Mouse (Mus musculus): ENCODE results near the gene Tspan3. TPM values are rescaled to one million over a fixed set of nuclear protein-coding genes. Genes with fewer than 3 reads are reported as not detected.

The Tspan3 gene
- 10 to 100 TPM; 45.4 to 48.2 (median 47.7) TPM for polyA plus RNA-seq (2017; shearing (Covaris generic))

DNA sequence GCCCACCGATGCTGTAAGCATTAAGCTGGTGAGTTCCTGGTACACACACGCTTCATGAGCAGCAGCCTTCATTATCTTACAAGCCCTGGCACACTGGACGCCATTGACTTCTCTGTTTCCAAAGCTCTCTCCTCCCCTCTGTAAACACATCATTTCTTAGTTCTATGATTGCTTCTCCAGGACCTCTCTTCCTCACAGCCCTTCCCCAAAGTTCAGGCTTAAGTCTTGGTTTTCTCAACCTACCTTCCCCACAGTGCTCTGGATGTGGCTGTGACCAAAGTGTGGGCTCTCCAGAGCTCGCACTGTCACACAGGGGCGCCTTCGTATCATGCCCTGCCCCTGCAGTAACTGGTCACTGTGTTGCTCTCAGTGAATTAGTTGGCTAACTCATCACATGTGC lies at the start of gene Tspan3:
Tspan3 (minus strand) TSS at position 101 of the 400 bp plus-strand sequence.
- no peak for ATAC-seq

DNA sequence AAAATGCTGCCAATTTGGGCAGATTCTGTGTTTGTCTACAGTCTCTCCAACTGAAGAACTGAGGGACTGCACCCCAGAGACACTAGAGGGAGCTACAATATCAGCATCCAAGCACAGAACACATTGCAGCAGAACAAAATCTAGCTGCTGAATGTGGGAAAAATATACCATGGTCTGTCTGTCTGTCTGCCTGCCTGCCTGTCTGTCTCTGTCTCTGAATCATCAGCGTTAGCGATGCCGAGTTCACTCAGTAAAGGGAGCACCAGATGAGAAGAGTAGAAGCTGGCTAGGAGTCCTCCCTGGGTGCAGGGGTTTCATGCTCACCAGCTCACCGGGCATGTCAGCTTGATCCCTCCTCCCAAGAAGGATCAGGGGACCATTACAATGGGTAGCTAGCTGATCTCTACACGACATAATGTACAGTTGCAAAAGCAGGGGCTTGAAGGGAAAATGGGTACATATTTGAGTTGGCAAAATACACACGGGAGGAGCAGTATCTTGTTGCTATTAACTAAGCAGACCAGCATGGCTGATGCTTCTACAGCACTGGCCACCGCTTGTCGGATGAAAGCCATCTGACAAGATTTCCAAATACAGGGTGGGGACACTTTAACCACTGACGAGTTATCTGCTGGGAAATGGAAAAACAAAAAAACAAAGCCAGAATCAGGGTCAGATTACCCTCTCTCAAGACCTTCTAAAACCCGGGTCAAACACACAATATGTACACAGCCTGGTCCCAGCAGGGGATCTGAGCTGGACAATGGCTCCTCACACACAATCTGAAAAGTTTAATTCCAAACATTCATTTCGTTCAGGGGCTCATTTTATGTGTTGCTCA lies 48.4 kb upstream of the Tspan3 start:
- ATAC-seq: peak; percentile 65

DNA sequence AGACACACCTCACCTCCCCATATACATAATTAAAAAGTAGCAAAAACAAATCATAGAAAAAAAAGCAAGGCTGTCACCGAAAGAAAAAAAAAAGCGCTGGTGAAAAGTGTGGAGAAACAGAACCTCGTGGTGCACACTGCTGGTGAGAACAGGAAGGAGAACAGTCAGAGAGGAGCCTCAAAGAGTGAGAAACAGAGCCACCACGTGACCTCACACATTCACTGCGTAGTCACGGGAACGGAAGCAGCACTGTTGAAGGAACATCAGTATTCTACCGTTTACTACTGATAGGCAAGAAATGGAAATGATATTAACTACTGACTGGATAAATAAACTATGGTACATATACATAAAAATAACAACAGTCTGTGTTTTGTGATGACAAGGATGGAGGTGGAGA lies 43.5 kb upstream of the Tspan3 start:
- ATAC-seq: no peak

DNA sequence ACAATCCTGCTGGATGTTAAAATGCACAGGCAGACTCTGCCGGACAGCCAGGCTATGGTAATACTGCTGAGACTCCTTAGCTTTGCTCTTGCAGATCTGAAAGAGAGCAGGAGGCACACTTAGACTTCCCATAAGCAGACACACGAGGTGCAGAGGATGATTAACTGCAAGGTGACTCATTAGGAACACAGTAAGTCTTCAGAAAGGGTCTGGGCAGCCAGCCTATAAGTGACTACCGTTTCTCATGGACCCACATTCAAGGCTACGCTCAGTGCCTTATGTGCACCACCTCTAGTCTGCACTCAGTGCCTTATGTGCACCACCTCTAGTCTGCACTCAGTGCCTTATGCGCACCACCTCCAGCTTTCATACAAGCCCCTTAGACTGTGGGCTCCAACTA lies 42.2 kb upstream of the Tspan3 start:
- ATAC-seq: no peak

DNA sequence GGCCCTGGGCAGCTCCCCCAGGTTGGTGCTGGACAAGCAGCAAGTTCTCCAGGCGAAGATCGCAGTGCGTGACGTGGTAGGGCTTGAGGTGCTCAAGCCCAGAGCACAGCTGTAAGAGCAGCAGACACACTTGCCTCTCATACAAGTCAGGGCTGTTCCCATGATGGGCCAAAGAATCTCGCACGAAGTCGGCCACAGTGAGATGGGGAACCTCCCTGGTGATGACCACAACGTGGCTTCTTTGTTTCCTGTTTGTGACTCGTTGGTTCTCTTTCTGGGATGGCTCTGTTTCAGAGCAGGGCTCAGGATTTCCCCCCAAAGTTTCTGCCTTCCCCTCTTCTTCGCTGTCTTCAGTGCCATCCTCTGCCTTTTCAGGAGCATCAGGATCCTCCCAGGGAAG lies 41.8 kb upstream of the Tspan3 start:
- ATAC-seq: no peak

DNA sequence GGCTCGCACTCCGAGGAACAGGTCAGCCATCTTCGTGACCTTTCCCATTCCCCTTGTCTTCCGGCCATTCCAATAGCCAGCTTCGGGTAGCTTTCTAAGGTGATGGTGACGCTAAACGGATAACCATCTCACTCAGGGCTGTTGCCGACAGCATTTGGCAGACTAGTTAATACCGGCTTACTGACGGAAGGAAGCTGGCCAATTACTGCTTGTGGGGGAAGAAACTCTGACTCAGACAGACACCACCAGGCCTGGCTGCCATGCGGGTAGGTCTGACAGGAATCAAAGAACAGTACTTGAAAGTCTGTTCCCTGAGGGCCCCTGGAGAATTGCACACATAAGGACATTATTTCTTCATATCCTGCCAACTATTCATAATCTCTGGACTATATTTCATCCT lies 40.1 kb upstream of the Tspan3 start:
- ATAC-seq: no peak

DNA sequence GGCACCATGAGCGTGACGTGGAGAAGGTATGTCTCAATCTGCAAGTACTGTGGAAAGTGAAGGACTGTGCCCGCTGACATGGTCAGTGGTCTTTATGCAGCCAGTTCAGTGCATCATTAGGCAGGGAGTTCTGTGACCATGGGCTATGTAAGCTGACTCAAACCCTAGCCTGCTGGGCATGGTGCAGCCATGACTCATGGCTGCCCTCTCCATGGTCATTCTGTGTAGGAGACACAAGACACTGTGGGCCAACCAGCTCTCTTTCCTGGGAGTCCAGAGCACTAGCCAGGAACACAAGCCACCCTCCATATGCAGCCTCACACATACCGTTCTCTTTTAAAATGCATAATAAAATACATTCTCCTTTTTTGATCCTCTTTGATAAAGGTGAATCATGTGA lies 39.0 kb upstream of the Tspan3 start:
- no peak for ATAC-seq

DNA sequence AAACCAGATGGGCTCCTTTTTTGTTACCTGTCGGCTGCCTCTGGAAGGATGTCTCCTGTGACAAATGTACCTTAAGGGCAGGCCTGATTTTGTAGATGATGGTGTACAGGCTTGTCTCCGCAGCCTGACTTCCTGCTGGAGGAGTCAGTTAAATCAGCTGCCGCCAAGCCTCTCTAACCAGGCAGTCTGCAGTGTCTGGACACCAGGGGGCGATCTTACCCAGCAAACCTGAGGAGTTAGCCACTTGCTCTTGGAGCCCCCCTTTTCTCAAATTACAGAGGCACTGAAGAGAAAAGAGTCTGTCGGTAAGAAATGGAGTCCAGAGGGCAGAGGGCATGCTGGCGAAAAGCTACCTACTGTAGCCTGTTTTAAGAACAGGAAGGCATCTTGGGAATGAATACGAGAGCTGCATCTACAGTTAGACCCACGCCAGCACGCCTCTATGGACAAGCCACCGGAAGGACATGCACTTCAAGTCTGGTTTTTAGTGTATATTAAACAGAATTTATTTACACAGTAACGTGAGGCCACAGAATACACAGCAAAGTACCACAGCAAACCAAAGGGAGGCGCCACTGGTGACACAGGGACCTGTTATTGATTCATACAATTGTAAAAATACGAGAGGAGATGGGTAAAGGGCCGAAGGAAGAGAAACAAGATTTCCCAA lies 35.5 kb upstream of the Tspan3 start:
- ATAC-seq: peak; percentile 73

DNA sequence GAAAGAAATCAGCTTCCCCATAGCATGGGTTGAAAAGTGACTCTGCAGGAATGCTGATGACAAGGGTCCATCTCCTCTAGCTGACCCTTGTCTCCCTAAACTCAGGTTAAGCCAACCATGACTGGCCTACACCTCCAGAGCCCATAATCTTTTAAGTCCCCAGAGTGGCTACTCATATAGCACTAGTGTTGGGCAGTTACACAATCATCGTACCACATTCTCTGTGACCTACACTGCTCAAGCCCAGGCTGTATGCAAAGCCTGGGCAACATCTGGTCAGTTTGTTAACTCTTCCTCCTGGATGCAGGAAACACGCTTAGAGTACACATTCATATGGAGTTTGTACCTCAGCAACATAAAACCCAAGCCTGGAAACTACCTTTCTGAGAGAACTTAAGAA lies 34.9 kb upstream of the Tspan3 start:
- ATAC-seq: no peak

DNA sequence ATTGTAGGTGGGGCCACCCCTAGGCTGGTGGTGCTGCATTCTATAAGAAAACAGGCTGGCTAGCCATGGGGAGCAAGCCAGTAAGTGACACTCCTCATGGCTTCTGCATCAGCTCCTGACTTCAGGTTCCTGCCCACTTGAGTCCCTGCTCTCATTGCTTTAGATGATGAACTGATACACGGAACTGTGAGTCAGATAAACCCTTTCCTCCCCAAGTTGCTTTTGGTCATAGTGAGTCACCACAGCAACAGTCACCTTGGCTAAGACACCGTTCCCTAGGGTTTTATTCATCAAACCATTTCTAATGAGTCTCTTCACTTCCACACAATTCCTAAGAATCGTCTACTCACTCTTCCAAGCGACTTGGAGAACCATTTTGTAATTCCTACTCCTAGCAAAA lies 31.6 kb upstream of the Tspan3 start:
- no peak for ATAC-seq

DNA sequence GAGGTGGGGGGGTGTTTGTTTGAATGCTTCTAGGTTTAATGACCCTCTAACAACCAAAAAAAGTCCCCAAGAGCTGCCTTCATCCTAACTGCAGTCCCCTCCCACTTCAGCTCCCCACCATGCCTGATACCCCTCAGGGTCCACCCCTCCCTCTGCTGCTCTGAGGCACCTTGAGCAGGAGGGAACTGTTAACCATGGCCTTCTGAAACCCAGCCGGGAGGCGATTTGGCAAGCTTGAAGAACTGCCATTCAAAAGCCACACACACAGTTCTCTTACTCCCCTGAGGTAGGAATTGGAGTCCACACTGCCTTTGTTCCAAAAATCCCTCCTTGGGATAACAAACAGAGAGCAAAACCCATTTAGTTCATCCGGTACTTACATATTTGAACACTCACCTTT lies 29.9 kb upstream of the Tspan3 start:
- ATAC-seq: no peak

DNA sequence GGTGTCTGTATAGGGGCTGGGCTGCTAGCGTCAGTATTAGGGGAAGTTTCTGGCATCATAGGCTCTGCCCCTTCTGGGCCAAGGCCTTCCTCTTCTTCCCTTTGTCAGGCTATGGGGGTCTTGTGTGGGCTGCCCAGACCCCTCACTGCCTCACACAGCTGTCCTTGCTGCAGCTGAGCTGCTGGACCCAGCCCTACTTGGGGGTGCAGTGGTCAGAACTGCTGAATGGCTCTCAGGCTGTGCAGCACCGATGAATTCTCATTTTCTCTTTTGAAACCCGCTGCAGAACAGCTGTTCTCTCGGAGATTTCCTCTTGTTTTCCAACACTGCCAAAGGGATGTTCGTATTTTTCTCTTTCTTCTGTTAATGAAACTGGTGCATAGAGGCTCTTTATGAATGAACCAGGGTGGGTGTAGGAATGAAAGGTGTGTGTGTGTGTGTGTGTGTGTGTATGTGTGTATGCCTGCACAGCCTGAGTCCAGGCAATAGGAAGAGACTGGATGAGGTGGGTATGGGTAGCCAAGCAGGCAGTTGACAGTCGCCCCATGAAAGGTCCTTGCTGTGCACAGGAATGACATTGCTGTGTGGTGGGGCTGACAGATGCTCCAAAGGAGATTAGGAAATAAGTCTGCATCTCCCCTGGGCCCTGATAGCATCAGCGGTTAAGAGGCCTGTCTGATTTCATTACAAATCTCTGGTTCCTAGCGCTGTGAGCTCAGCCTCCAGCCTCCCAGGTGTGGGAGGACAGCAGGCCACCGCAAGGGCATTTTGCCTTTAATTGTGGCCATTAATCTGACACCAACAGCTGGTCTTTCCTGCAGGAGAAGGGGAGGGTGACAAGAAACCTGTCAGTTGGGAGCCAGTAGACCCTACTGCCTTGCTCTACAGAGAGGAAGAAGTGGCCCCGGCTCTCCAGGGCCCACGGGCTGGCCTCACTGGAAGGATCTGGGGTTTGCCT lies 26.5 kb upstream of the Tspan3 start:
- no peak for ATAC-seq

DNA sequence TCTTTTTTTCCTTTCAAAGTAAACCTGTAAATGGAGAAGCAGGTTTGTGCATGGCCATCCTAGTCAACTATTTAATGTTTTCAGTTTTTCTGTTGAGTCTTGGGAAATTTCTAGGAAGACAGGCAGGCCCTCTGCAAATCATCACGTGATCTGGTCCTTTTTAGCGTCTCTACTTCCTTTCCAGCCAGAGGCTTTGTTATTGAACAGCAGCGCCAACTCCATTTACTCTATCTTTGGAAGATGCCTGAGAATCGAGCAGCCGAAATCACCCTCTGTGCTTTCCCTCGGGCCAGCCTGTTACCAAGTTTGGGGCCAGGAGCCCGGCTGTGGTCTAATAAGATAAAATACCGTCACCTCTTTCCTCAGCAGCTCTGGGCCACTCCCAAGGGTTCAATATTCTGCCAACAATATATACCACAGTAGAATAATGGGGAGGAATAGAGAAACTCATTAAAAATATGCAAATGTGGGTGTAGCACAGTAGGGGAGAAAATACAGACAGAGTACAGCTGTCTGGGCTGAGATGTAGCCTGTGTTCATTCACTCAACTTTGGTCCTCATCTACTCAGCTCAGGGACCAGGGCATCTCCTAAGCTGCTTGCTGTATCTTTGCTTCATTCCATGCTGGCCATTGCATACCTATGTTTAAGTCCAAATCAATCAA lies 15.0 kb upstream of the Tspan3 start:
- ATAC-seq: no peak

DNA sequence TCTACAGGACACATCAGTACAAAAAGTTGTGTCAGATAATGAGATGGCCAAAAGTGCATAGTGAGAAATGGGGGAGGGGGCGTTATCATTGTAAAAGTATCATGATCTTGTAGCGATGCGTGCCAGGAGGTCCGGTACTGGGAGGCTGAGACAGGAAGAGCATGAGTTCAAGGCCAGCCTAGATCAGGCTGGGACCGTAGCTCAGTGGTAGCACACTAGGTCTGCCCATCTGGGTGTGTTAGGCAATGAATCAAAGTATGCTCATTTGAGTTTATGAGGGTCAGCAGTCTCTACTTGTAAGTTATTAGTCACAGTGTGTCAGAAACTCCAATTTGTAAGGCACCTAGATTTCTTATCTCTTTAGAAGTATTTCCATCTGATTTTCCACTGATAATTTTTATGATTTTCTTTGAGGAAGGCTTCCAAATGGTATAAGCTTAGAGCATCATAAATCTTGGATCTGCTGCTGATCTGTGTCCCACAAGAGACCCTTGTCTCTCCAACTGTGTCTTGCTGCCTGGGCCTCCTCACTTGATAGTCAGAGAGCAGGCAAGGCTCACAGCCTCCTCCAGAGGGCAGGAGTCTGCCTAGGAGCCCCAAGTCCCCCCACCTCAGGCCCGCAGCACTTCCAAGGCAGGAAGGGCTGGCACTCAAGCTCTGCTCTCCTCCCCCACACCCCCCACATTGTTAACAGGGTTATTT lies 14.3 kb upstream of the Tspan3 start:
- no peak for ATAC-seq

DNA sequence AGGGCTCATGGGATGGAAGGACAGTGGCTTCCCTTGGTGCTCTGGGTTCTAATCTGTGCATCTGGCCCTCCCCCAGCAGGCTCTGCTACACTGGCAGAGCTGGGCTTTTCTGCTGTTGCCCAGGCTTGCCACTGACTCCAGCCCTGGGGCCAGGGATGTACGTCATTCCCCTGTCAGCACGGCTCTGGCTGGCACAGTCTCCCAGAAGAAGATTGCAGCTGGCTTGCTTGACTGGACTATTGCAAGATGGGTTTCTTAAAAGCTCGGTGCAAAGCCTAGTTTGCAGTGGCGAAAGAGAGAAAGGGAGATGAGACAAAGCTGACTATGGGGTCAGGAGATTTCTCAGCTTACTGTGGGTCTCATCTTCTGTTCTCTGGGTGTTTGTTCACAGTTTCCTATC lies 12.1 kb upstream of the Tspan3 start:
- no peak for ATAC-seq

DNA sequence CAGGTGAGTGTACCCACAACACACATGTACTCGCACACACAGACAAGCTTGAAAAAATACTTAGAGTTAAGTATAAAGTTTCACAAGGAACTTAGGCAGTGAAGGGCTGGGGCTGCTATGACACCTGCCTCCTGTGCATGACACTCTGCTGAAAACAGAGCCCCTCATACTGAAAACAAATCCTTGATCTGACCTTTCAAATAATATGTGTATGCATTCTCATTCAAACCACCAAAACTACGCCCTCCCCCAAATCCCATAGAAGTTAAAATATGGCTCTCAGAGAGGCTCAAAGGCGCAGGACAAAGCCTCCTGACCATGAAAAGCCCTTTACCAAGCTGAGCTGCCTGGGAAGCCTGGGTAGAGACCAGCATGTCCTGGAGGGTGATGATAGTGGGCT lies 10.0 kb upstream of the Tspan3 start:
- no peak for ATAC-seq

DNA sequence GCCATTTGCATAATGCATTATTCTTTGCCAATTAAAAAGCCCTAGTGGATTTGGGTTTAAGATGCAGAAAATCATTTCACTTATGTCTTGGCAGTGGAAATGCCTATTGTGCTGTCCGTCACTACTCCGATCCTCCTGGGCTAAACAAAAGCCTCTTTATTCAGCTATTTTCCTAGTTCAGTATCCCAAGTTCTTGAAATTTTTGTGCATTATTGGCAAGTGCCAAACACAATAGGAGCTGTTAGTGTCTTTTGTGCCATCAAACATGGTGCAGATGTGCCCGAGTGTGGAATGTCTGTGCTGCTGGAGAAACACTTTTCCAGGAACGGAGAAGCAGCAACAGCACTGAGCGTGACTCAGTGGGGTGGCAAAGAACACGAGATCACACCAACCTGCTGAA lies 2.4 kb upstream of the Tspan3 start:
- no peak for ATAC-seq

DNA sequence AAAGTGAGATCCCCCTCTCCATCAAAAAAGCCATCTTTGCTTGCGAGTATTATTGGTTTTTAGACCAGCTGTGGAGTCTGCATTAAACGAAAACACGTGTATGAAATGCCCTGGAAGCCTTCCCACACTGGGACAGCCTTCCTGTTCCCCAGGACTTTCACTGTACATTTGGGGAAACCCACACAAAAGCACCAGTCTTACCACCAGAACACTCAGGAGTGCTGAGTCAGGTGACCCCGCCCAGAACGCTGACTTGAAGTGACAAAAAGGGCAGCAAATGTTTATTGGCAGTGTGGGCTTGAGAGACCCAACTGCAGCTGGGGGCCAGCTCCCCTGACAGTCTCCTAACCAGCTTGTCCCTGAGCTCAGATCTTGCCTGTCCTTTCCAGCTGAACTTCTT lies 884 bp upstream of the Tspan3 start:
- ATAC-seq: no peak

DNA sequence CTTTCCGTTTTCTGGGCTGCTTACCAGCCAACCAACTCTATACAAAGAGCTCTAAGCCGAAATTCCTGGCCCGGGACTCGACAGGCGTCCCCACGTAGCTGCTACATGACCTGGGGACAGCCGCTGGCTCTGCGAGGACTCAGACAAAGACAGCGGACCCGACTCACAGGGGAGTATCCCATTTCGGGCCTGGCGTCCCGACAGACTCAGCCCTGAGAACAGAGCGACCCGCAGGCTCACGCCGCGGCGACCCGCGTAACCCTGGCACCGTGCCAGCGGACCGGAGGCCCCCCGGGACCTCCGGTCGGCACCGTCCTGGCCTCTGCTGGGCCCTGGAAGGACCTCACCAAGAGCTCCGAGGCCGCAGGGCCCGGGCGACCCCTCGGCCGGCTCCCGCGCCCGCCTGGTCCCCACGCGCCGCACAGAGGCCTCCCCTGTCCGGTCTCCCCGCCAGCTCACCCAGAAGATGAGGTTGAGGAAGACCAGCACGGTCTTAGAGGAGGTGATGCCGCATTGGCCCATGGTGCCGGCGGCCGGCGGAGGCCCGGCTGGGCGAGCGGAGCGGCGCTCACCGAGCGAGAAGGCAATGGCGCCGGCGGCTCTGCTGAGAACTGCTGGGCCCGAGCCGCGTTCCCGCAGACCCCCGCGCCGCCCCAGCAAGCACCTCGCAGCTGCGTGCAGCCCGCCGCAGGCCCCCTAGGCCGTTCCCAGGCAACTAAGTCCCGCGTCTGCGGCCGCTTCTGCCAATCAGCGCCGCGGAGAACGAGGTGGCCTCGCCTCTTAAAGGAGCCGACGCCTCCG lies 4.7 kb downstream of the Tspan3 start:
- ATAC-seq: peak; percentile 99

DNA sequence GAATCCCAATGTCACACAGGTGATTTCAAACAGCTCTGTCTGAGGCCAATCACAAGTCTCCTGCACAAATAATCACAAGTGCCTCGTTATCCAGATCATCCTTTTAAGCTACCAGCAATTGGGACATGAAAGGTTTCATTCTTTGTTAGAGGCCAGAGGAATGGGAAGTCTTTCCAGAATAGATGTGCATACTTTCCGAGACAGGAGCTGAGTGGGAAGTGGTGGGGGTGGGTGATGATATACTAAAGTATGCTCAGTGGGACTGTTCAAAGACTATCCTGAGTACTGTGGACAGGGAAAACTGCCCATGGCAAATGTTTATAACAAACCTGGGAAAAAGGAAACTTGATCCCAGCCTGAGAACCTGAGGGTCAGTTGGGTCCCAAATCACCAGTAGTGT lies 5.8 kb downstream of the Tspan3 start:
- no peak for ATAC-seq

DNA sequence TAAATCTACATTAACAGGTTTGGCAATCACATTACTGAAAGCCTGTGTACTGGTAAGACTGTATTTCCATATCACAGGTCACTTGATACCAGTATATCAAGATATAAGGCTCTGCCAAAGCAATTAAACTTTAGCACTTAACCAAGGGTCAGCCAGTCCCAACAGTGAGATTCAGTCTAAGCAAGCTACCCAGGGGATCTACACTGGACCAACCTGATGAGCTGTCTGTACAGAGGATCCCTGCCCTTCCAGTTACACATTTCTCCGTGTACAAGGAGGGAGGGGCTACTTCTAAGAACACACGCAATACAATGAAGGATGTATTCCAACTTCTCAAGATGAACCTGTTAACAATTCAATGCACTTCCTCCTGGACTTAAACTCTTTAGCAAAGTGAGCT lies 7.2 kb downstream of the Tspan3 start:
- no peak for ATAC-seq
